Mouse (Mus musculus): ENCODE measurements around the gene Crmp1. TPM values are rescaled to one million over a fixed set of nuclear protein-coding genes. Genes with fewer than 3 reads are reported as not detected.

Gene Crmp1
- polyA plus RNA-seq, 1 experiment from 2014 or later = 49.5 TPM

DNA sequence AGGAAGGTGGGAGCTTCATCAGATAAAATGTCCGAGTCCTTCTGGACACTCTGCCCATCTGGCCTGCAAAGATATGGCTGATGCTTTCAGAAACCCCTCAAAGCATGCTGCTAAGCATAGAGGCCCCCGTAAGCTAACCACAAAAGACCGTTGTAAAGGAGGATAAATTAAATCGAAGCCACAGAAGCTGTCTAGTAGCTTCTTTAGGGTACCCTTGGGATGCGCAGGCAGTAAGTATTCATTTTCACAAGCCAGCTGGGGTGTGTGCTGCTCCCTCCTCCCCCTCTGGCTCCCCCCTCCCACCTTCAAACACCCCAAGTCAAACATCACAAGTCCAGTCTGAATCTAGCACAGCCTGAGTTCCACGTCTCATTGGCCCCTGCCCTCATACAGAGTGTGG is 27.1 kb upstream of the Crmp1 start:
- H3K27me3 ChIP-seq = no peaks in the 10 kb centered on the region
- no peak overlapping the region for H3K27ac ChIP-seq
- no peak overlapping the region for H3K4me3 ChIP-seq
- ATAC-seq (ENCODE audit: insufficient number of reproducible peaks, insufficient read depth, low FRiP score, low TSS enrichment) = no peak
- no peak overlapping the region for H3K9ac ChIP-seq
- H3K9me3 ChIP-seq = no peaks in the 10 kb centered on the region
- no peak overlapping the region for H3K4me2 ChIP-seq (replicated peaks)
- 84% methylated on average over 6 of the region's 6 CpGs for WGBS
- H3K36me3 ChIP-seq = no peaks in the 10 kb centered on the region
- H3K4me1 ChIP-seq = no peaks in the 10 kb centered on the region

DNA sequence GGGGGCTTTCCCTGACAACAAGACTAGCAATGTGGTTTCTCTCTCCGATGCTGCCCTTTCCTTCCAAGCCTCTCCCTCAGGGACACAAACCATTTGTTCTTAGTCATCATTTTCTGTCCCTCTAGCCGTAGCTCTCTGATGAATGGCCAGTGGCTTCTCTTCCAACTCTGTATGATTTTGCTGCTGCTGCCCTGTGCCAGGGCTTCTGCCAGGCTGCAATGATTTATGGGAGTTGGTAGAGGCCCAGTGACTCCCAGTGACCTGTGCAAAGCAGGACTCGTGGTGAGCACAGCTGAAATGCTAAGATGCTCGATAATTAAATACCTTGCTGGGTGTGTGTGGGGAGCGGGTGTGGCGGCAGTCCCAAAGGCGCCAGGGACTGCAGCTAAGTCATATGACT is 26.5 kb upstream of the Crmp1 start:
- no peak for ATAC-seq (ENCODE audit: insufficient number of reproducible peaks, insufficient read depth, low FRiP score, low TSS enrichment)
- no peaks in the 10 kb centered on the region for H3K27me3 ChIP-seq
- no peak overlapping the region for H3K4me3 ChIP-seq
- WGBS = 86% methylated on average over 7 of the region's 7 CpGs
- no peak overlapping the region for H3K4me2 ChIP-seq (replicated peaks)
- H3K9ac ChIP-seq = no peak overlapping the region
- no peaks in the 10 kb centered on the region for H3K9me3 ChIP-seq
- no peaks in the 10 kb centered on the region for H3K36me3 ChIP-seq
- no peaks in the 10 kb centered on the region for H3K4me1 ChIP-seq
- H3K27ac ChIP-seq = no peak overlapping the region

DNA sequence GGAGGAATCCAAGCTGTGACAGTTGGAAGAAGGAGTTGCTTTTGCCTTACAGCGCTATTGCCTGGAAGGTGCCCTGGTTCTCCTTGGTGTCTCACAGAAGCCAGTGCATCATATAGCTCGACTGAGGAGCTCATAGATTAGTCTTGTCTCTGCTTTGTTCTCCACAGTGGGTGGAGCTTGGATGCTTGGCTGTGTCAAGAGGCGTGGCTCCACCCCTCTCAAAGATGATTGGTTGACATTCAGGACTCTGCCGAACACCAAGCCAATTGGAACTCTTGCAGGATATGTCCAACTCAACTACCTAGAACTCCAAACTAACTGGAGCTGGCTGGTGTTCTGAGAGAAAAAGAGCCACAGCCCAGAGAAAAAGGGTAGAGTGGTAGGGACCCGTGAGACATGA is 22.1 kb upstream of the Crmp1 start:
- Histone ChIP-seq H3K9ac (no peak overlapping the region), H3K4me1 (no peaks in the 10 kb centered on the region), H3K4me2 (replicated peaks) (no peak overlapping the region), H3K4me3 (no peak overlapping the region), H3K27me3 (no peaks in the 10 kb centered on the region), H3K9me3 (no peaks in the 10 kb centered on the region), H3K36me3 (no peaks in the 10 kb centered on the region), H3K27ac (no peak overlapping the region)
- WGBS = 44% methylated on average over 5 of the region's 5 CpGs
- no peak for ATAC-seq (ENCODE audit: insufficient number of reproducible peaks, insufficient read depth, low FRiP score, low TSS enrichment)

DNA sequence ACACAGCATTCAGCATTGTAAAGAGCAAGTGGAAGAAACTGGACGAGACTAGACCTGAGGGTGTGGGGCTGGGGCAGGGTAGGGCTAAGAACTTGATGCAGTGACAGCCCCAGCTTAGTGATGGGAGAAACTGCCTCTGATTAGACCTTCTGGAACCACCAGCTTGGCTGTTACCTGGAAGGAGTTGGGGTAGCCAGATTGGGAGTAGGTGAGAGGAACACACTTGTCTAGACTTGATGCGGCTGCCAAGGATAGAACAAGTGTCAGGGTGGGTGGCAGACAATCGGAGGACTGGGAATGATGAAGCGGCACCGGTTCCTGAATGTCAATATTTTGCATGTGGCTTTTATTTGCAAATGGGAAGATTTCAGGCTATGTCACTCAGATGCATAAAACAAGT is 21.2 kb upstream of the Crmp1 start:
- no peaks in the 10 kb centered on the region for H3K36me3 ChIP-seq
- ATAC-seq (ENCODE audit: insufficient number of reproducible peaks, insufficient read depth, low FRiP score, low TSS enrichment) = no peak
- 89% methylated on average over 5 of the region's 5 CpGs for WGBS
- H3K9me3 ChIP-seq = no peaks in the 10 kb centered on the region
- H3K4me1 ChIP-seq = no peaks in the 10 kb centered on the region
- H3K4me3 ChIP-seq = no peak overlapping the region
- no peak overlapping the region for H3K27ac ChIP-seq
- no peak overlapping the region for H3K9ac ChIP-seq
- no peaks in the 10 kb centered on the region for H3K27me3 ChIP-seq
- H3K4me2 ChIP-seq (replicated peaks) = no peak overlapping the region

DNA sequence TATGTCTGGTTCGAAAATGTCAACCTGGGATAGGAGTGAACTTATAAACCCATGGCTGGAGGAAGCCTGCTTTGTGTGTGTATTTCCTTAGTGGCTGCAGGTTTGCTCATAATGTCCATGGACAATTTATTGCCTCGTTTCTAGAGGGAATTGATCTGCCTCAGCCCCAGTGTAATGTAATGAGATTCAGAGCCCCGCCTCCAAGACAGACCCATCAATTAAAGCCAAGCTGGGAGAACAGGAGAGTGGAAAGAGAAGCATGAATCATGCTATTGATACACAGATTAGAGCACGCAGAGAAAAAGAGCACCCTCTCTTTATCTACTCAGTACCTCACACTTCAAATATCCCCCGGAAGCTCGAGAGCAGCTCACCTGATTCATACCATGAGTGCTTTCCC is 20.2 kb upstream of the Crmp1 start:
- no peaks in the 10 kb centered on the region for H3K4me1 ChIP-seq
- no peak overlapping the region for H3K4me3 ChIP-seq
- no peak overlapping the region for H3K4me2 ChIP-seq (replicated peaks)
- H3K27ac ChIP-seq = no peak overlapping the region
- no peaks in the 10 kb centered on the region for H3K9me3 ChIP-seq
- no peak overlapping the region for H3K9ac ChIP-seq
- H3K27me3 ChIP-seq = no peaks in the 10 kb centered on the region
- H3K36me3 ChIP-seq = no peaks in the 10 kb centered on the region
- WGBS = 62% methylated on average over 6 of the region's 6 CpGs
- no peak for ATAC-seq (ENCODE audit: insufficient number of reproducible peaks, insufficient read depth, low FRiP score, low TSS enrichment)

DNA sequence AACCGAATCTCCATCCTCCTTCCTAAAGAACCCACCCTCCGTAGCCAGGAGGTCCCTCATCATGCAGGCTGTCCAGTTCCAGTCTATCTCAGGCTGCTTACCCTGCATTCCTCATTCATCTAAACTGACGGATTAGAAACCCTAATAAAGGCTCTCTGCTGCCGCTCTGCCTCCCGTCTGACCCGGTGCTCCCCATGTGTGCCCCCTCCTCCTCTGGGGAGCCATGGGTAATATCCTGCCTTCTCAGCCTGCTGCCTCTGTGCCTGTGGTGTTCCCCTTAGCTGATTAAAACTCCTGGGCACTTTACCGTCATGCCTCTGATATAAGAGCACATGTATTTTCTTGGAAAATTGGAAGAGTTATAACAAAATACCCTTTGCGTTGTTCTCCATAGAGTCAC is 19.4 kb upstream of the Crmp1 start:
- Histone ChIP-seq H3K4me1 (no peaks in the 10 kb centered on the region), H3K9ac (no peak overlapping the region), H3K36me3 (no peaks in the 10 kb centered on the region), H3K4me3 (no peak overlapping the region), H3K27me3 (no peaks in the 10 kb centered on the region), H3K27ac (no peak overlapping the region), H3K9me3 (no peaks in the 10 kb centered on the region), H3K4me2 (replicated peaks) (no peak overlapping the region)
- no peak for ATAC-seq (ENCODE audit: insufficient number of reproducible peaks, insufficient read depth, low FRiP score, low TSS enrichment)
- 54% methylated on average over 8 of the region's 8 CpGs for WGBS

DNA sequence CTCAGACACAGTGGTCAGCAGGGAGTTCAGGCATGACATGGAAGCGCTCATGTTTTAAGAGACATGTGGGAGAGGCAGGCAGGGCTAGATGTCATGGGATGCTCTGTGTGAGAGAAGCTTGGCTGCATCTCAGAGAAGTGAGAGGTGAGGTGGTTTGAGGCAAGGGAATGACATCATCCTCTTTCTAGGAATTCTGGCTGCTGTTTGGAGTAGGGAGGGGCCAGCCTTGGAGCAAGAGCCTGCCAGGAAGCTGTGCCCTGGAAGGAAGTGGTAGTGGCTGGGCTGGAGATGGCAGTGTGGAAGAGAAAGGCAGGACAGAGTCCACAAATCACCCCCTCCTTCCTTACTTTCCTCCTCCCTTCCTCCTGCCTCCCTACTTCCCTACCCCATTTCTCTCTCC is 16.0 kb upstream of the Crmp1 start:
- no peak overlapping the region for H3K9ac ChIP-seq
- no peaks in the 10 kb centered on the region for H3K4me1 ChIP-seq
- H3K27ac ChIP-seq = no peak overlapping the region
- no peak overlapping the region for H3K4me2 ChIP-seq (replicated peaks)
- H3K9me3 ChIP-seq = no peaks in the 10 kb centered on the region
- H3K36me3 ChIP-seq = no peaks in the 10 kb centered on the region
- no peak overlapping the region for H3K4me3 ChIP-seq
- H3K27me3 ChIP-seq = no peaks in the 10 kb centered on the region; the same call in 1 of the 2 replicates
- WGBS = 84% methylated on average over 1 of the region's 1 CpGs
- no peak for ATAC-seq (ENCODE audit: insufficient number of reproducible peaks, insufficient read depth, low FRiP score, low TSS enrichment)

DNA sequence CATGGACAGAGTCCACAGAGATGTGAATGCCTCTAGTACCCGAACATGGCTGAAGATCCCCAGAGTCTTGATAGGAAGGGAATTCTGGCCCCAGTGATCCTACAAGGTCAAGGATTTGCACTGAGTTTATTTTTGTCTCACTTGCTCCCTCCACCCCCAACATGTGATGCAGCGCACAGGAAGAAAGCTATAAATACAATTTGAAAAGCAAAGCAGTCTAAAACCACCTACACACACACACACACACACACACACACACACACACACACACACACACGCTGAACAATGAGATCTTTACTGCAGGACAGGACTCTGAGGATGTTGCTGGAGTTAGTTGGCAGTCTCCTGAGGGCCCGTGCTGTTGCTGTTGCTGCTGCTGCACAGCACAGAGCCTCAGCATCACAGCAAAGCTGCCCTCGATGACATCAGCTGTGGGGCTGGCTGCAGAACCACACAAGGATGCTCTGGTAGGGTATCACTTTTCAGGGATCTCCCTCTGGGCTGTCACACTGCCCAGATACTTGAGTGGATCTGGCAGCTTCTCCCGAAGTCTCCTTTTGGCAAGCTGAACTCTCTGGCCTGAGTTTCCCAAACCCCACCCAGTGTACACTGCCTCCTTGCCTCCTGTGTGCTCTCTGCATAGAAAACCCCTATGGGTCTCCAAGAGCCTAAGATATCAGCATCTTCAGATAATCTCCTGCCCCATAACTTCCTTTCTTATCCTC is 13.6 kb upstream of the Crmp1 start:
- Histone ChIP-seq H3K4me1 (no peaks in the 10 kb centered on the region), H3K9ac (no peak overlapping the region), H3K27ac (no peak overlapping the region), H3K36me3 (no peaks in the 10 kb centered on the region), H3K9me3 (no peaks in the 10 kb centered on the region), H3K4me3 (no peak overlapping the region), H3K4me2 (replicated peaks) (no peak overlapping the region), H3K27me3 (no peaks in the 10 kb centered on the region; the same call in 1 of the 2 replicates)
- 59% methylated on average over 6 of the region's 6 CpGs for WGBS
- ATAC-seq (ENCODE audit: insufficient number of reproducible peaks, insufficient read depth, low FRiP score, low TSS enrichment) = no peak

DNA sequence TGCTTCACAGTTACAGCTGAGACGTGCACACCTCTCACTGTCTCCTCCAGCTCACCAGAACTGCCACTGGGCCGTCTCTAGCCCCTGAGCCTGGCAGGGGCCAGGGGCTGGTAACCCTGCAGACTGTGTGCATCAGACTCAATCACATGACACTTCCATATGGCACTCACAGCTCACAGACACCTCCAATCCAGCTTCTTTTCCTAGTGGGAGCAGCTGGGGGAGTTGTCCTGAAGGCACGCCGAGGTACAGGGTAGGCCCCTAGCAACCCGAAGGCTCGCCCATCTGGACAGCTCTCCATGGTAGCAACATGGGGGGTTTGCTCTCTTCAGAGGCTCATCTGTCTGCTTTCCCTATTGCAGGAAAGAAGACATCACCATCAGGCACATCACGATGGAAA is 12.8 kb upstream of the Crmp1 start:
- 76% methylated on average over 7 of the region's 7 CpGs for WGBS
- Histone ChIP-seq H3K36me3 (no peaks in the 10 kb centered on the region), H3K4me2 (replicated peaks) (no peak overlapping the region), H3K4me1 (no peaks in the 10 kb centered on the region), H3K9me3 (no peaks in the 10 kb centered on the region), H3K27ac (no peak overlapping the region), H3K27me3 (no peaks in the 10 kb centered on the region; the same call in 1 of the 2 replicates), H3K9ac (no peak overlapping the region), H3K4me3 (no peak overlapping the region)
- ATAC-seq (ENCODE audit: insufficient number of reproducible peaks, insufficient read depth, low FRiP score, low TSS enrichment) = peak; percentile 67; the same call in 1 of the 2 replicates

DNA sequence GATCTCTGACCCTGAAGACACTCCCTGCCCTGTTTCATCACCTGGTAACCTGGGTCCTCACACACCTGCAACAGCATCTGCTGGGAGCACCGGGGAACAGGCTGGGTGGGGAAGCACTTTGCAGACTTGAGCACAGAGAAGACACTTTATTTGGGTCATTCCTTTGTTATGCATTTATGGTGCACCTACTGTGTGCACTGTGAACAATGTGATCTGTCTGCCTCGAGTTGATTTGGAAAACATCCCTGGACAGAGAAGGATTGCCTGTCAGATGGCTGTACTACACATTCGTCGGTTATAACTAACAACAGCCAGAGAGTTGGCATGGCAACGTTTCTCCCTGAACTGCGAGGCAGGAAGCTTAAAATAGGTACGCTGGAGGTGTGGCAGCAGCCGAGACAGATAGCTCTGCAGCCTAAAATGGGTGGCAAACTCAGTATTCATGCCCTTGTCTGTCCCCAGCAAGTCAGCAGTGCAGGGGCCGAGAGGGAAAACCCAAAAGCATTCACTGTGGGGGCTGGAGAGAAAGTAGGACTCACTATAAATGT is 8.7 kb upstream of the Crmp1 start:
- Histone ChIP-seq H3K4me1 (no peaks in the 10 kb centered on the region), H3K27me3 (peaks cover 6% of the 10 kb centered on the region; the same call in 1 of the 2 replicates), H3K4me2 (replicated peaks) (no peak overlapping the region), H3K4me3 (no peak overlapping the region), H3K27ac (no peak overlapping the region), H3K9ac (no peak overlapping the region), H3K9me3 (no peaks in the 10 kb centered on the region), H3K36me3 (no peaks in the 10 kb centered on the region)
- ATAC-seq (ENCODE audit: insufficient number of reproducible peaks, insufficient read depth, low FRiP score, low TSS enrichment) = no peak
- WGBS = 52% methylated on average over 9 of the region's 9 CpGs

DNA sequence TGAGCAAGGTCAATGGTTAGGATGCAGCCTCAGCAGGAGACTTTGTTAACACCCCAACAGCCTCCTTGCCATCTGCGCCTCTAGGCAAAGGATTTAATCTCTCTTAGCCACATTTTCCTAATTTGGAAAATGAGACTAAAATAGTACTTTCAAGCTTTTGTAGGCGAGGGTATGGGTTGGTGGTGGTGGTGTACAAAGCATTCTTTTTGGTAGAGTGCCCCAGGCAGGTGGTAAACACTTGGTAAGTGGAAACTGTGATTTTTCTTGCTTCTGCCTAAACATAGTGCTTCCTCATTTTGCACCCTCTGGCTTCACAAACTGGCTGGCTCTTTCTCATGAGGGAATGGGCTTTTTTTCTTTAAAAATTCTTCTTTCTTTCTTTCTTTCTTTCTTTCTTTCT is 3.1 kb upstream of the Crmp1 start:
- H3K27ac ChIP-seq = no peak overlapping the region
- H3K9me3 ChIP-seq = no peaks in the 10 kb centered on the region
- no peak for ATAC-seq (ENCODE audit: insufficient number of reproducible peaks, insufficient read depth, low FRiP score, low TSS enrichment)
- H3K9ac ChIP-seq = no peak overlapping the region
- WGBS = 35% methylated on average over 2 of the region's 2 CpGs
- no peak overlapping the region for H3K4me3 ChIP-seq
- peaks cover 12% of the 10 kb centered on the region for H3K4me1 ChIP-seq
- H3K4me2 ChIP-seq (replicated peaks) = no peak overlapping the region
- no peaks in the 10 kb centered on the region for H3K36me3 ChIP-seq
- H3K27me3 ChIP-seq = peaks cover 51% of the 10 kb centered on the region

DNA sequence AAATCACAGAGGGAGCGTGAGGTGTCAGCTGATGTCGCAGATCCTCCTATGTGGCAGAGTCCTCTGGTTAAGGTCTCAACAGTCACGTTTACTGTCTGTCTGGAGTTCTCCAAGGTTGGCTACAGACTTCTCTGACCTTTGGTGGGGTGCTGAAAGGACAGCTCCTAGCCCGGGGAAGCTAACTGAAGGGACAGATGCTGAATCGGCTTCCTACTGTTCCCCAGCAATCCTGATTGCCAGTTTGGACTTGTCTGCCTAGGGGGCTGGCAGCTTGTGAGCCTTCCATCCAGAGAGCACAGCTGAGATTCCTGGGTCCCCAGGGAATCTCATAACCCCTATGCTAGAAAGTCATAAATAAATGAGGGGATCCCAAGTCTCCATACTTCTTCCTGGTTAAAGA is 1.2 kb upstream of the Crmp1 start:
- WGBS = 6% methylated on average over 5 of the region's 5 CpGs
- H3K4me3 ChIP-seq = no peak overlapping the region
- H3K27ac ChIP-seq = no peak overlapping the region

More for the DNA sequence above, 1.2 kb upstream of the Crmp1 start:
- Histone ChIP-seq H3K9ac (no peak overlapping the region), H3K9me3 (no peaks in the 10 kb centered on the region), H3K4me1 (peaks cover 18% of the 10 kb centered on the region), H3K36me3 (no peaks in the 10 kb centered on the region), H3K27me3 (peaks cover 70% of the 10 kb centered on the region), H3K4me2 (replicated peaks) (no peak overlapping the region)
- no peak for ATAC-seq (ENCODE audit: insufficient number of reproducible peaks, insufficient read depth, low FRiP score, low TSS enrichment)
